Mouse (Mus musculus): ENCODE measurements around the gene Adap2. TPM values are rescaled to one million over a fixed set of nuclear protein-coding genes. Genes with fewer than 3 reads are reported as not detected.
"Not testable (repeated sequence)": the region's sequence is repeated elsewhere in the genome, so short reads cannot be mapped to it uniquely, and the experiment has no call there.

The Adap2 gene
- polyA plus RNA-seq, 1 experiment from 2014 or later: 2.7 TPM

GRCm38 (mm10) chr11:80183054-80183704, 29.3 kb downstream of the Adap2 start:
- Histone ChIP-seq H3K4me2 (replicated peaks) (peak overlapping the region; percentile 84), H3K9ac (replicated peaks) (peak overlapping the region; percentile 52), H3K4me3 (peak overlapping the region; percentile 54)
- WGBS: 41% methylated on average over 12 of the region's 12 CpGs
- H3K27ac ChIP-seq (replicated peaks); H3K36me3 ChIP-seq; H3K4me1 ChIP-seq; H3K27me3 ChIP-seq; ATAC-seq (replicated peaks); H3K9me3 ChIP-seq: not testable (repeated sequence)

- Histone ChIP-seq H3K27ac (replicated peaks) (peak within 1 kb of the TSS; percentile 48), H3K4me3 (peak within 1 kb of the TSS; percentile 54), H3K9ac (replicated peaks) (peak within 1 kb of the TSS; percentile 52), H3K4me1 (peaks cover 6% of the 10 kb centered on the region), H3K36me3 (no peaks in the 10 kb centered on the region), H3K9me3 (no peaks in the 10 kb centered on the region), H3K27me3 (no peaks in the 10 kb centered on the region), H3K4me2 (replicated peaks) (peak within 1 kb of the TSS; percentile 84)
- WGBS: 2% methylated on average over 33 of the region's 33 CpGs
- ATAC-seq (replicated peaks): peak; percentile 51; the same call in 1 of the 2 replicates
Measured at GRCm38 (mm10) chr11:80183705-80184255, 29.9 kb downstream of the Adap2 start, which contains the start of gene Rnf135. Gene Rnf135 (plus strand): TSS chr11:80183851.

GRCm38 (mm10) chr11:80184531-80185071, 30.7 kb downstream of the Adap2 start:
- Histone ChIP-seq H3K9me3 (no peaks in the 10 kb centered on the region), H3K9ac (replicated peaks) (no peak overlapping the region), H3K27me3 (no peaks in the 10 kb centered on the region), H3K36me3 (no peaks in the 10 kb centered on the region), H3K4me1 (peaks cover 6% of the 10 kb centered on the region), H3K27ac (replicated peaks) (no peak overlapping the region), H3K4me3 (no peak overlapping the region; the same call in 1 of the 2 replicates), H3K4me2 (replicated peaks) (no peak overlapping the region)
- no peak for ATAC-seq (replicated peaks)
- WGBS: 94% methylated on average over 6 of the region's 6 CpGs

GRCm38 (mm10) chr11:80185441-80185976, 31.6 kb downstream of the Adap2 start:
- not testable (repeated sequence) for ATAC-seq (replicated peaks); H3K36me3 ChIP-seq; H3K27me3 ChIP-seq; H3K4me3 ChIP-seq; H3K4me2 ChIP-seq (replicated peaks); H3K4me1 ChIP-seq; H3K9ac ChIP-seq (replicated peaks); H3K9me3 ChIP-seq; H3K27ac ChIP-seq (replicated peaks)
- 57% methylated on average over 5 of the region's 5 CpGs for WGBS

- Histone ChIP-seq H3K4me1 (no peaks in the 10 kb centered on the region), H3K27me3 (no peaks in the 10 kb centered on the region), H3K9me3 (no peaks in the 10 kb centered on the region), H3K9ac (replicated peaks) (no peak overlapping the region), H3K4me2 (replicated peaks) (no peak overlapping the region), H3K27ac (replicated peaks) (no peak overlapping the region), H3K36me3 (no peaks in the 10 kb centered on the region), H3K4me3 (no peak overlapping the region)
- 82% methylated on average over 4 of the region's 4 CpGs for WGBS
- no peak for ATAC-seq (replicated peaks)
Measured at GRCm38 (mm10) chr11:80190280-80190679, 36.4 kb downstream of the Adap2 start.

GRCm38 (mm10) chr11:80193827-80194226, 39.9 kb downstream of the Adap2 start:
- Histone ChIP-seq H3K36me3 (no peaks in the 10 kb centered on the region), H3K27ac (replicated peaks) (no peak overlapping the region), H3K4me3 (no peak overlapping the region), H3K4me1 (no peaks in the 10 kb centered on the region), H3K9ac (replicated peaks) (no peak overlapping the region), H3K9me3 (no peaks in the 10 kb centered on the region), H3K4me2 (replicated peaks) (no peak overlapping the region), H3K27me3 (no peaks in the 10 kb centered on the region)
- no peak for ATAC-seq (replicated peaks)
- WGBS: 60% methylated on average over 4 of the region's 4 CpGs

GRCm38 (mm10) chr11:80196351-80196750, 42.4 kb downstream of the Adap2 start:
- ATAC-seq (replicated peaks): no peak
- Histone ChIP-seq H3K9me3 (no peaks in the 10 kb centered on the region), H3K36me3 (no peaks in the 10 kb centered on the region), H3K27ac (replicated peaks) (no peak overlapping the region), H3K4me3 (no peak overlapping the region), H3K4me2 (replicated peaks) (no peak overlapping the region), H3K9ac (replicated peaks) (no peak overlapping the region), H3K4me1 (no peaks in the 10 kb centered on the region), H3K27me3 (no peaks in the 10 kb centered on the region)
- WGBS: 89% methylated on average over 7 of the region's 7 CpGs

- Histone ChIP-seq H3K27ac (replicated peaks) (no peak overlapping the region), H3K4me1 (no peaks in the 10 kb centered on the region), H3K27me3 (no peaks in the 10 kb centered on the region), H3K4me2 (replicated peaks) (no peak overlapping the region), H3K9ac (replicated peaks) (no peak overlapping the region), H3K9me3 (no peaks in the 10 kb centered on the region), H3K36me3 (no peaks in the 10 kb centered on the region), H3K4me3 (no peak overlapping the region)
- no peak for ATAC-seq (replicated peaks)
- WGBS: 91% methylated on average over 3 of the region's 3 CpGs
Measured at GRCm38 (mm10) chr11:80199316-80199715, 45.4 kb downstream of the Adap2 start.

- H3K4me1 ChIP-seq: no peaks in the 10 kb centered on the region
- no peaks in the 10 kb centered on the region for H3K36me3 ChIP-seq
- H3K9ac ChIP-seq (replicated peaks): no peak overlapping the region
- H3K4me3 ChIP-seq: no peak overlapping the region
- WGBS: 99% methylated on average over 2 of the region's 2 CpGs
- H3K27me3 ChIP-seq: no peaks in the 10 kb centered on the region
- H3K27ac ChIP-seq (replicated peaks): no peak overlapping the region
- no peak overlapping the region for H3K4me2 ChIP-seq (replicated peaks)
- no peak for ATAC-seq (replicated peaks)
- H3K9me3 ChIP-seq: no peaks in the 10 kb centered on the region
Measured at GRCm38 (mm10) chr11:80199773-80200172, 45.9 kb downstream of the Adap2 start.

GRCm38 (mm10) chr11:80200326-80200725, 46.4 kb downstream of the Adap2 start:
- H3K27ac ChIP-seq (replicated peaks): no peak overlapping the region
- no peaks in the 10 kb centered on the region for H3K4me1 ChIP-seq
- 76% methylated on average over 1 of the region's 1 CpGs for WGBS

GRCm38 (mm10) chr11:80202296-80202695, 48.4 kb downstream of the Adap2 start:
- no peak for ATAC-seq (replicated peaks)
- H3K36me3 ChIP-seq: no peaks in the 10 kb centered on the region
- no peak overlapping the region for H3K4me3 ChIP-seq
- no peak overlapping the region for H3K9ac ChIP-seq (replicated peaks)
- H3K4me1 ChIP-seq: no peaks in the 10 kb centered on the region
- H3K27ac ChIP-seq (replicated peaks): no peak overlapping the region
- no peaks in the 10 kb centered on the region for H3K27me3 ChIP-seq
- 82% methylated on average over 6 of the region's 6 CpGs for WGBS
- H3K4me2 ChIP-seq (replicated peaks): no peak overlapping the region
- no peaks in the 10 kb centered on the region for H3K9me3 ChIP-seq

More at GRCm38 (mm10) chr11:80200326-80200725, 46.4 kb downstream of the Adap2 start:
- H3K27me3 ChIP-seq: no peaks in the 10 kb centered on the region
- no peak overlapping the region for H3K4me3 ChIP-seq
- H3K9ac ChIP-seq (replicated peaks): no peak overlapping the region
- ATAC-seq (replicated peaks): no peak
- H3K4me2 ChIP-seq (replicated peaks): no peak overlapping the region
- H3K9me3 ChIP-seq: no peaks in the 10 kb centered on the region
- no peaks in the 10 kb centered on the region for H3K36me3 ChIP-seq

- H3K4me2 ChIP-seq (replicated peaks): no peak overlapping the region
Measured at GRCm38 (mm10) chr11:80204037-80204436, 50.1 kb downstream of the Adap2 start.

More at GRCm38 (mm10) chr11:80204037-80204436, 50.1 kb downstream of the Adap2 start:
- H3K9ac ChIP-seq (replicated peaks): no peak overlapping the region
- no peaks in the 10 kb centered on the region for H3K9me3 ChIP-seq
- H3K27me3 ChIP-seq: no peaks in the 10 kb centered on the region
- H3K36me3 ChIP-seq: no peaks in the 10 kb centered on the region
- 0 out of 2 replicates have a peak, but pooled peaks cover 3% of the 10 kb centered on the region for H3K4me1 ChIP-seq
- no peak overlapping the region for H3K27ac ChIP-seq (replicated peaks)
- 71% methylated on average over 3 of the region's 3 CpGs for WGBS
- H3K4me3 ChIP-seq: no peak overlapping the region
- ATAC-seq (replicated peaks): no peak
